Mouse (Mus musculus): Measurements from ENCODE around the gene Reps1. TPM values are rescaled to one million over a fixed set of nuclear protein-coding genes. Genes with fewer than 3 reads are reported as not detected.

Gene Reps1
- polyA plus RNA-seq, 1 experiment from 2014 or later = 32.5 TPM

DNA sequence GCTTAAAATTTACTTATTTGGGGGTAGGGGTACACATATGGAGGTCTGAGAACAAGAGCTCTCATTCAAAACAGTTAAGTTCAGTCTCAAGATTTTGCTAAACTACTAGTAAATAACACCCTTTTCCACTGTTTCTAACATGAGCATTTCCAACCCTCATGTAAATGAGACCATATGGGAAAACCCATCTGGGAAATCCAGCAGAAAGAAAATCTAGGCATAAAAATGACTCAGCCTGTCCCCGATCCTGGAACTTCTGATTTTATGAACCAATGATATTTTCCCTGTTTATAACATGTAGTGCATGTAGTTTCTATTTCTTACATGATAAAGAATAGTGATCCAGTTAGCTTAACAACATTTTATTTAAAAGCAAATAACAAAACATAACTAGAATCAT is 34.8 kb upstream of the Reps1 start:
- peaks cover 25% of the 10 kb centered on the region for H3K36me3 ChIP-seq (ENCODE audit: insufficient read depth)
- H3K4me2 ChIP-seq = peak overlapping the region; percentile 74
- no peaks in the 10 kb centered on the region for H3K27me3 ChIP-seq (ENCODE audit: insufficient read depth, low read length)
- 0 out of 2 replicates have a peak, but pooled peaks cover 5% of the 10 kb centered on the region for H3K4me1 ChIP-seq (ENCODE audit: insufficient read depth)
- no peak overlapping the region for H3K4me3 ChIP-seq (ENCODE audit: low read depth, low read length)
- DNase-seq = no peak
- H3K9me3 ChIP-seq (ENCODE audit: low read depth, low read length) = no peaks in the 10 kb centered on the region
- ATAC-seq (ENCODE audit: insufficient read depth) = no peak
- H3K9ac ChIP-seq = no peak overlapping the region
- TF ChIP-seq CTCF (IDR thresholded peaks at IDR 0.05; ENCODE audit: low read depth) = no peak
- WGBS = 86% methylated on average over 1 of the region's 1 CpGs
- H3K27ac ChIP-seq (ENCODE audit: low read depth) = no peak overlapping the region

DNA sequence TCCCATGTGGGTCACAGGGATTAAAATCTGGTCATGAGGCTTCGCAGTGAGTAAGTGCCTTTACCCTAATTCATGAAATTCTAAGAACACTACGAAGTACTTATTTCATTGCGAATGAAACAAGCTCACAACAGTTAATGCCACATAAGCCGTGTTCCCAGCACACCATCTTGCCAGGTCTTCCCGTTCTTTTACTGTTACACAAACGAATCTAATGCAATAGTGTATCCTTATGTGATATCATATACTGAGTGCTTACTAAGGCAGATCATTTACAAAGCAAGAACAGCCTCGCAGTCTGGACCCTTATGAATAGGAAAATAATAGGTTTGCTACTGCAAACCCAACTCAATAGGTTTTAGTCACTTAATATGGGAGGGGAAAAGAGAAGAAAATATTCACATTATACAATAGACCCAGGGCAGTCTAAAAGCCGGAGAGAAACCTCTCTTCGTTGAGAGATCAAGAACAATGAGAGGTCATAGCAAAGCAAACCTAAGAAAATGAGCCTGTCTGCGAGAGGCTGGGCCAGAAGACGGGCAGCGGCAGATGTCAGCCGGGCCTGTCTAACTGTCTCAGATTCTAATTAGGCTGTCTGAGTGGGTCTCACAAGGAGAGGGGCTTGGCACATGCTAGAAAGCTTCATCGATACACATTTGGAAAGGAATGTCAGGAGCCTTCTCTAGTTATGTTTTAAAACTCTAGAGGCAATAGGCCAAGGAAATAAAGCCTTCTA is 33.9 kb upstream of the Reps1 start:
- DNase-seq (no peak), ATAC-seq (ENCODE audit: insufficient read depth) (peak; percentile 35)
- 31% methylated on average over 14 of the region's 14 CpGs for WGBS
- H3K4me3 ChIP-seq (ENCODE audit: low read depth, low read length) = peak overlapping the region; percentile 70
- H3K27ac ChIP-seq (ENCODE audit: low read depth) = peak overlapping the region; percentile 93
- peaks cover 18% of the 10 kb centered on the region for H3K36me3 ChIP-seq (ENCODE audit: insufficient read depth)
- H3K4me1 ChIP-seq (ENCODE audit: insufficient read depth) = 0 out of 2 replicates have a peak, but pooled peaks cover 5% of the 10 kb centered on the region
- peak overlapping the region; percentile 74 for H3K4me2 ChIP-seq
- no peaks in the 10 kb centered on the region for H3K9me3 ChIP-seq (ENCODE audit: low read depth, low read length)
- no peaks in the 10 kb centered on the region for H3K27me3 ChIP-seq (ENCODE audit: insufficient read depth, low read length)
- H3K9ac ChIP-seq = peak overlapping the region; percentile 85
- TF ChIP-seq CTCF (IDR thresholded peaks at IDR 0.05; ENCODE audit: low read depth) = no peak

DNA sequence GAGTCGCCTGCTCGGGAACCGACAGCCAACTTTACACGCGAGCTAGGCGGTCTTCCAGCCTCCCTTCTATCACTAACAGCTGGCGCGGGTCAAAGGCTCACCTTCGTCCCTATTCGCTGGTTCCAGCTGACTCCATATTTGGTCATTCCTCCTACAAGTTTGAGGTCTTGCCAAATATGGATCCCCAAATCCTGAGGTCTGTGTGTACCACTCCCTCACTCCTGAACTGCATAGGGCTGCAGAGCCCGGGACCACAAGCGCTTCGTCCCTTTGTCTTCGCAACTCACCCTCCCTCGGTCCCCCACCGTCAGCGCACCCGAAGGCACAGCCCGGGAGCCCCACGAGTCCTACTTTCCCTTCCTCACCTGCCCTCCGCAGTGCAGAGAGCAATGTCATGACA is 33.3 kb upstream of the Reps1 start:
- WGBS = under 1% methylated on average over 21 of the region's 21 CpGs
- Histone ChIP-seq H3K9ac (peak overlapping the region; percentile 85), H3K27ac (ENCODE audit: low read depth) (peak overlapping the region; percentile 93), H3K9me3 (ENCODE audit: low read depth, low read length) (no peaks in the 10 kb centered on the region), H3K4me2 (peak overlapping the region; percentile 74), H3K4me3 (ENCODE audit: low read depth, low read length) (peak overlapping the region; percentile 70), H3K4me1 (ENCODE audit: insufficient read depth) (0 out of 2 replicates have a peak, but pooled peaks cover 5% of the 10 kb centered on the region), H3K27me3 (ENCODE audit: insufficient read depth, low read length) (no peaks in the 10 kb centered on the region), H3K36me3 (ENCODE audit: insufficient read depth) (peaks cover 16% of the 10 kb centered on the region)
- TF ChIP-seq CTCF (IDR thresholded peaks at IDR 0.05; ENCODE audit: low read depth) = no peak
- peak; percentile 95 for DNase-seq
- ATAC-seq (ENCODE audit: insufficient read depth) = peak; percentile 89

DNA sequence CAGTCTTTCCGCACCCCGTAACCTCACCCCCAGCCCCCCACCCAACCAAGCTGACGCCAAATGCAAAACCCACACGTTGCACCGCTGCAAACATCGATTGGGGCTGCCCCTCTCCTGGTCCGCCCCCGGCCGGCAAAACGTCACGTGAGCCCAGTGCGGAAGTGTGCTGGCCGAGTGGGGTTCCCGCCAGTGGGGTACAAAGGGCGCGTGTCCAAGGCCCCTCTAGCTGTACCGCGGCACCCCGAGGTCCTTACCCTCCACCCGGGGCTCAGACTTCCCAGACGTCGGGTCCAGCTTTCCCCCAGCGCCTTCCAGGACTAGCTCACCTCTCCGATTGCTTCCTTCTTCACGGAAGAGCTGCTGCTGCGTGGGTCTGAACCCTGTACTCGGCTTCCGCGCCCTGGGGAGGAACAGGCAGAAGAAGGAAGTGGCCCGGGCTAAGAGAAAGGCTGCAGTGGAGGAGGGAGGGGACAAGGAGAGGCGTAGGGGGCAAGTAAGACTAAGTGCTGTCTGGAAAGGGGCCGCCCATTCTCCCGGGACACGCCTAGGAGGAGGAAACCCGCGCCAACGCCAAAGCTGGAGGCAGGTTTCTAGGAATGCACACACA is 32.8 kb upstream of the Reps1 start, which contains the start of gene Abracl:
Gene Abracl (minus strand): TSS at position 548 of the 607 bp plus-strand sequence.
- DNase-seq (peak; percentile 86), ATAC-seq (ENCODE audit: insufficient read depth) (peak; percentile 95)
- WGBS = under 1% methylated on average over 37 of the region's 37 CpGs
- peak; percentile 55 for TF ChIP-seq CTCF (IDR thresholded peaks at IDR 0.05; ENCODE audit: low read depth)
- H3K9me3 ChIP-seq (ENCODE audit: low read depth, low read length) = no peaks in the 10 kb centered on the region
- H3K4me1 ChIP-seq (ENCODE audit: insufficient read depth) = 0 out of 2 replicates have a peak, but pooled peaks cover 5% of the 10 kb centered on the region
- peaks cover 11% of the 10 kb centered on the region for H3K36me3 ChIP-seq (ENCODE audit: insufficient read depth)
- peak within 1 kb of the TSS; percentile 85 for H3K9ac ChIP-seq
- H3K4me2 ChIP-seq = peak within 1 kb of the TSS; percentile 74
- H3K27me3 ChIP-seq (ENCODE audit: insufficient read depth, low read length) = no peaks in the 10 kb centered on the region
- H3K27ac ChIP-seq (ENCODE audit: low read depth) = peak within 1 kb of the TSS; percentile 93
- H3K4me3 ChIP-seq (ENCODE audit: low read depth, low read length) = peak within 1 kb of the TSS; percentile 70

DNA sequence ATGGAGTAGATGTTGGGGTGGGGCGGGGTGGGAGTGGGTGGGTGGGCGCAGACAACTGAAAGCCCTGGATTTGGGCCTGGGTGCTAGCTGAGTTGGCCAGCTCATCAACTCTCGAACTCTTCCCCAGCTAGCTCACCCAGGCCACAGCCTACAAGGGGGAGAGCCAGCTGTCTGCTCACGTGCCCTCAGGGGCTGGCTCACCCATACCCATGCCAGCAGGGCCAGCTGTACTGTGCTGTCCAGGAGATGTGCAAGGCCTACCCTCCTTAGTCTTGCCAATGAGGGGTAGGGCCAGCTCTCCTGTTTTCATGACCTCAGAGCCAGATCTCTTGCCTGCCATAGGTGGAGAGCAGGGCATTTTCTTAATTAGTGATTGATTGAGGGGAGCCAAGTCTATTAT is 21.3 kb upstream of the Reps1 start:
- H3K4me1 ChIP-seq (ENCODE audit: insufficient read depth) = no peaks in the 10 kb centered on the region
- no peak overlapping the region for H3K27ac ChIP-seq (ENCODE audit: low read depth)
- no peak overlapping the region for H3K4me3 ChIP-seq (ENCODE audit: low read depth, low read length)
- ATAC-seq (ENCODE audit: insufficient read depth) (no peak), DNase-seq (no peak)
- H3K36me3 ChIP-seq (ENCODE audit: insufficient read depth) = no peaks in the 10 kb centered on the region
- TF ChIP-seq CTCF (IDR thresholded peaks at IDR 0.05; ENCODE audit: low read depth) = no peak
- no peak overlapping the region for H3K4me2 ChIP-seq
- H3K27me3 ChIP-seq (ENCODE audit: insufficient read depth, low read length) = no peaks in the 10 kb centered on the region
- no peak overlapping the region for H3K9ac ChIP-seq
- 79% methylated on average over 4 of the region's 4 CpGs for WGBS
- no peaks in the 10 kb centered on the region for H3K9me3 ChIP-seq (ENCODE audit: low read depth, low read length)

DNA sequence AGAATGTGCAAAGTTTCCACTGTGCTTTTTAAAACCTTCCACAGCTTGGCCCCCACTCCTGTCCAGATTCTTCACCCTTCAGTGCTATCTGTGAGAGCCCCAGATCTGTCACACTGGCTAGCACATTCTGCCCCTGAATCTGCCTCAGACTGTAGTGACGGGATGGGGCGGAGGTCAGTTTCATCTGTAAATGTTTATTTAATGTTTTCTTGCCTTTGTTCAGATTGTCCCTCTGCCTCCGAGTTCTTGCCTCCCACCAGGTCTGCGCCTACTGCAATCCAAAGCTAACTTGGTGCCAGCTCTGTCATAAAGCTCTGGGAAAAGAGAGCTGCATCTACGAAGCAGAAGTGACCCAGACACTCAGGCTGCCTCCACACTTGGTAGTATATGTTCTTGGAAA is 18.8 kb upstream of the Reps1 start:
- 16% methylated on average over 5 of the region's 5 CpGs for WGBS
- Histone ChIP-seq H3K9me3 (ENCODE audit: low read depth, low read length) (no peaks in the 10 kb centered on the region), H3K27me3 (ENCODE audit: insufficient read depth, low read length) (no peaks in the 10 kb centered on the region), H3K4me1 (ENCODE audit: insufficient read depth) (no peaks in the 10 kb centered on the region), H3K4me2 (no peak overlapping the region), H3K4me3 (ENCODE audit: low read depth, low read length) (no peak overlapping the region), H3K27ac (ENCODE audit: low read depth) (no peak overlapping the region), H3K9ac (no peak overlapping the region), H3K36me3 (ENCODE audit: insufficient read depth) (no peaks in the 10 kb centered on the region)
- ATAC-seq (ENCODE audit: insufficient read depth) (peak; percentile 8; the same call in 1 of the 2 replicates), DNase-seq (no peak)
- TF ChIP-seq CTCF (IDR thresholded peaks at IDR 0.05; ENCODE audit: low read depth) = no peak

DNA sequence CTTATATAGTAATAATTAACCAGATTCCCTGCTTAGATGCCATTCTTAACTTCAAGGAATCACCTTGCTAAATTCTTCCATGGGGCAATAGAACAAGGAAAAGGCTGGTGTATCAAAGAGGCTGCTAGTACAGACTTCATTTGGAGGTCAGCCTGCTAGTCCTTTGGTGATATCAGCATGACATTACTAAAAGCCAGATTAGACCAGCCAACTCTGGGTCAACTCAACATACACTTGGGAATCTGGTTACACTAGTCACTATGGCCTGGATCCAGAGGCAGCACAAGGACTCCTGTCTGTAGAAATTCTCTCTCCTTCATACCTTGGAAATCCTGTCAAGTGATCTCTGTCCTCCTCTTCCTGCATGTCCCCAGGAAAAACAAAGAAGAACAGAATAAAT is 9.3 kb upstream of the Reps1 start:
- H3K4me2 ChIP-seq = no peak overlapping the region
- no peaks in the 10 kb centered on the region for H3K36me3 ChIP-seq (ENCODE audit: insufficient read depth)
- no peak overlapping the region for H3K9ac ChIP-seq
- DNase-seq = no peak
- TF ChIP-seq CTCF (IDR thresholded peaks at IDR 0.05; ENCODE audit: low read depth) = no peak
- no peak for ATAC-seq (ENCODE audit: insufficient read depth)
- H3K9me3 ChIP-seq (ENCODE audit: low read depth, low read length) = no peaks in the 10 kb centered on the region
- H3K27ac ChIP-seq (ENCODE audit: low read depth) = no peak overlapping the region
- no peaks in the 10 kb centered on the region for H3K27me3 ChIP-seq (ENCODE audit: insufficient read depth, low read length)
- H3K4me1 ChIP-seq (ENCODE audit: insufficient read depth) = no peaks in the 10 kb centered on the region
- no peak overlapping the region for H3K4me3 ChIP-seq (ENCODE audit: low read depth, low read length)
